Mouse (Mus musculus): ENCODE measurements around the gene Lrp3. TPM values are rescaled to one million over a fixed set of nuclear protein-coding genes. Genes with fewer than 3 reads are reported as not detected.

The Lrp3 gene
- total and polyA plus RNA-seq, 2 experiments from 2014 or later, result 22.1 to 122 TPM

- peak; percentile 84 for ATAC-seq
- no peak overlapping the region for H3K4me2 ChIP-seq (ENCODE audit: low read depth)
Observed at GRCm38 (mm10) chr7:35171867-35172382, 43.4 kb downstream of the Lrp3 start.

GRCm38 (mm10) chr7:35169341-35169740, 46.0 kb downstream of the Lrp3 start:
- H3K9me3 ChIP-seq (ENCODE audit: low read length), result no peaks in the 10 kb centered on the region
- H3K36me3 ChIP-seq (ENCODE audit: insufficient read depth), result no peaks in the 10 kb centered on the region
- ATAC-seq (peak; percentile 75), DNase-seq (peak; percentile 88)
- 15% methylated on average over 6 of the region's 6 CpGs for WGBS
- no peak overlapping the region for H3K9ac ChIP-seq
- TF ChIP-seq CTCF (IDR thresholded peaks at IDR 0.05; ENCODE audit: low read depth), result peak; percentile 96
- peaks cover 3% of the 10 kb centered on the region; the same call in 1 of the 2 replicates for H3K27me3 ChIP-seq (ENCODE audit: insufficient read depth, low read length)
- no peaks in the 10 kb centered on the region for H3K4me1 ChIP-seq (ENCODE audit: insufficient read depth)
- H3K4me2 ChIP-seq (ENCODE audit: low read depth), result no peak overlapping the region
- no peak overlapping the region for H3K27ac ChIP-seq (ENCODE audit: low read depth, low read length)
- H3K4me3 ChIP-seq (ENCODE audit: low read depth, low read length), result no peak overlapping the region

More at GRCm38 (mm10) chr7:35171867-35172382, 43.4 kb downstream of the Lrp3 start:
- Histone ChIP-seq H3K9me3 (ENCODE audit: low read length) (no peaks in the 10 kb centered on the region), H3K36me3 (ENCODE audit: insufficient read depth) (no peaks in the 10 kb centered on the region), H3K27ac (ENCODE audit: low read depth, low read length) (no peak overlapping the region), H3K9ac (no peak overlapping the region), H3K27me3 (ENCODE audit: insufficient read depth, low read length) (peaks cover 3% of the 10 kb centered on the region; the same call in 1 of the 2 replicates), H3K4me3 (ENCODE audit: low read depth, low read length) (no peak overlapping the region), H3K4me1 (ENCODE audit: insufficient read depth) (no peaks in the 10 kb centered on the region)
- peak; percentile 91 for DNase-seq
- 2% methylated on average over 16 of the region's 16 CpGs for WGBS
- peak; percentile 84 for TF ChIP-seq CTCF (IDR thresholded peaks at IDR 0.05; ENCODE audit: low read depth)

- no peaks in the 10 kb centered on the region for H3K36me3 ChIP-seq (ENCODE audit: insufficient read depth)
- no peak overlapping the region for H3K27ac ChIP-seq (ENCODE audit: low read depth, low read length)
- no peaks in the 10 kb centered on the region for H3K4me1 ChIP-seq (ENCODE audit: insufficient read depth)
- no peak overlapping the region for H3K4me2 ChIP-seq (ENCODE audit: low read depth)
- H3K27me3 ChIP-seq (ENCODE audit: insufficient read depth, low read length), result peaks cover 3% of the 10 kb centered on the region; the same call in 1 of the 2 replicates
- TF ChIP-seq CTCF (IDR thresholded peaks at IDR 0.05; ENCODE audit: low read depth), result no peak
- DNase-seq, result no peak
- ATAC-seq, result no peak
- no peak overlapping the region for H3K9ac ChIP-seq
- WGBS, result 81% methylated on average over 2 of the region's 2 CpGs
- no peak overlapping the region for H3K4me3 ChIP-seq (ENCODE audit: low read depth, low read length)
- H3K9me3 ChIP-seq (ENCODE audit: low read length), result no peaks in the 10 kb centered on the region
Observed at GRCm38 (mm10) chr7:35167925-35168324, 47.4 kb downstream of the Lrp3 start.

GRCm38 (mm10) chr7:35166988-35167387, 48.3 kb downstream of the Lrp3 start:
- Histone ChIP-seq H3K9me3 (ENCODE audit: low read length) (no peaks in the 10 kb centered on the region), H3K4me2 (ENCODE audit: low read depth) (no peak overlapping the region), H3K4me3 (ENCODE audit: low read depth, low read length) (no peak overlapping the region), H3K9ac (no peak overlapping the region), H3K4me1 (ENCODE audit: insufficient read depth) (no peaks in the 10 kb centered on the region), H3K36me3 (ENCODE audit: insufficient read depth) (no peaks in the 10 kb centered on the region), H3K27ac (ENCODE audit: low read depth, low read length) (no peak overlapping the region), H3K27me3 (ENCODE audit: insufficient read depth, low read length) (peaks cover 3% of the 10 kb centered on the region; the same call in 1 of the 2 replicates)
- 89% methylated on average over 5 of the region's 5 CpGs for WGBS
- no peak for DNase-seq
- ATAC-seq, result no peak
- no peak for TF ChIP-seq CTCF (IDR thresholded peaks at IDR 0.05; ENCODE audit: low read depth)

GRCm38 (mm10) chr7:35164131-35164530, 51.2 kb downstream of the Lrp3 start:
- Histone ChIP-seq H3K9ac (no peak overlapping the region), H3K4me1 (ENCODE audit: insufficient read depth) (no peaks in the 10 kb centered on the region), H3K9me3 (ENCODE audit: low read length) (no peaks in the 10 kb centered on the region), H3K27ac (ENCODE audit: low read depth, low read length) (no peak overlapping the region), H3K4me3 (ENCODE audit: low read depth, low read length) (no peak overlapping the region), H3K27me3 (ENCODE audit: insufficient read depth, low read length) (no peaks in the 10 kb centered on the region), H3K4me2 (ENCODE audit: low read depth) (no peak overlapping the region), H3K36me3 (ENCODE audit: insufficient read depth) (no peaks in the 10 kb centered on the region)
- ATAC-seq, result no peak
- TF ChIP-seq CTCF (IDR thresholded peaks at IDR 0.05; ENCODE audit: low read depth), result no peak
- no peak for DNase-seq
- WGBS, result 85% methylated on average over 6 of the region's 6 CpGs

GRCm38 (mm10) chr7:35163600-35163999, 51.7 kb downstream of the Lrp3 start:
- no peaks in the 10 kb centered on the region for H3K36me3 ChIP-seq (ENCODE audit: insufficient read depth)
- no peak overlapping the region for H3K4me3 ChIP-seq (ENCODE audit: low read depth, low read length)
- H3K9me3 ChIP-seq (ENCODE audit: low read length), result no peaks in the 10 kb centered on the region
- H3K27ac ChIP-seq (ENCODE audit: low read depth, low read length), result no peak overlapping the region
- ATAC-seq, result no peak
- H3K9ac ChIP-seq, result no peak overlapping the region
- 81% methylated on average over 7 of the region's 7 CpGs for WGBS
- TF ChIP-seq CTCF (IDR thresholded peaks at IDR 0.05; ENCODE audit: low read depth), result no peak
- H3K4me1 ChIP-seq (ENCODE audit: insufficient read depth), result no peaks in the 10 kb centered on the region
- DNase-seq, result no peak
- H3K27me3 ChIP-seq (ENCODE audit: insufficient read depth, low read length), result no peaks in the 10 kb centered on the region
- no peak overlapping the region for H3K4me2 ChIP-seq (ENCODE audit: low read depth)

- no peaks in the 10 kb centered on the region for H3K27me3 ChIP-seq (ENCODE audit: insufficient read depth, low read length)
- DNase-seq (no peak), ATAC-seq (no peak)
- no peaks in the 10 kb centered on the region for H3K9me3 ChIP-seq (ENCODE audit: low read length)
- H3K36me3 ChIP-seq (ENCODE audit: insufficient read depth), result no peaks in the 10 kb centered on the region
- no peak overlapping the region for H3K4me2 ChIP-seq (ENCODE audit: low read depth)
- no peak overlapping the region for H3K4me3 ChIP-seq (ENCODE audit: low read depth, low read length)
- TF ChIP-seq CTCF (IDR thresholded peaks at IDR 0.05; ENCODE audit: low read depth), result no peak
- no peak overlapping the region for H3K9ac ChIP-seq
- no peaks in the 10 kb centered on the region for H3K4me1 ChIP-seq (ENCODE audit: insufficient read depth)
- H3K27ac ChIP-seq (ENCODE audit: low read depth, low read length), result no peak overlapping the region
- 86% methylated on average over 6 of the region's 6 CpGs for WGBS
Observed at GRCm38 (mm10) chr7:35162443-35162842, 52.9 kb downstream of the Lrp3 start.

All from forebrain, postnatal 0 days (tissue).